Mouse (Mus musculus) right cerebral cortex, postnatal 10 days (tissue): Measurements from ENCODE around the gene Nfix.

Source experiments
- DNase-seq, 2 experiments: peaks; one replicate each; pipeline ENCODE4 v3.0.0; 2021; ENCODE audit warnings: low spot score in 2 of 2

Gene Nfix

GRCm38 (mm10) chr8:84797971-84798370, 2.2 kb downstream of the Nfix start:
- DNase-seq: peak; percentile 69 to 70

- peak in 1 of 2 experiments; percentile 32 for DNase-seq
These were observed 2.8 kb downstream of the Nfix start for GRCm38 (mm10) chr8:84797256-84797797.

GRCm38 (mm10) chr8:84794486-84794885, 5.7 kb downstream of the Nfix start:
- peak in 1 of 2 experiments; percentile 78 for DNase-seq

- DNase-seq: peak; percentile 88 to 93
These were observed 6.2 kb downstream of the Nfix start for GRCm38 (mm10) chr8:84793791-84794485.

- DNase-seq: peak; percentile 62 to 69
These were observed 7.0 kb downstream of the Nfix start for GRCm38 (mm10) chr8:84793134-84793533.

- DNase-seq: peak in 1 of 2 experiments; percentile 19
These were observed 7.7 kb downstream of the Nfix start for GRCm38 (mm10) chr8:84792429-84792947.

GRCm38 (mm10) chr8:84790537-84790936, 9.6 kb downstream of the Nfix start:
- DNase-seq: no peak

GRCm38 (mm10) chr8:84789855-84790486, 10.2 kb downstream of the Nfix start:
- DNase-seq: peak; percentile 75 to 76

GRCm38 (mm10) chr8:84789345-84789744, 10.8 kb downstream of the Nfix start:
- DNase-seq: no peak

- peak; percentile 81 to 87 for DNase-seq
These were observed 11.2 kb downstream of the Nfix start for GRCm38 (mm10) chr8:84788896-84789295.

- DNase-seq: peak; percentile 78 to 87
These were observed 12.4 kb downstream of the Nfix start for GRCm38 (mm10) chr8:84787523-84788302.

- DNase-seq: no peak
These were observed 13.2 kb downstream of the Nfix start for GRCm38 (mm10) chr8:84786801-84787467.

- peak; percentile 75 to 80 for DNase-seq
These were observed 14.1 kb downstream of the Nfix start for GRCm38 (mm10) chr8:84785756-84786677.

GRCm38 (mm10) chr8:84785506-84785755, 14.7 kb downstream of the Nfix start:
- DNase-seq: no peak

- no peak for DNase-seq
These were observed 15.3 kb downstream of the Nfix start for GRCm38 (mm10) chr8:84784681-84785505.

GRCm38 (mm10) chr8:84783919-84784581, 16.1 kb downstream of the Nfix start:
- no peak for DNase-seq

GRCm38 (mm10) chr8:84783198-84783918, 16.8 kb downstream of the Nfix start:
- no peak for DNase-seq

- DNase-seq: peak in 1 of 2 experiments; percentile 68
These were observed 17.5 kb downstream of the Nfix start for GRCm38 (mm10) chr8:84782680-84783079.
